Mouse (Mus musculus) testis, adult 2 months (tissue): ENCODE measurements around the gene Tenm3.

ENCODE experiments used
- CTCF ChIP-seq: fragments of 200-500 bp; IDR thresholded peaks from 2 replicates; pipeline ENCODE4 v1.5.1; 2012; ENCODE audit warnings: low read depth, mild to moderate bottlenecking, inconsistent platforms, low read length, moderate library complexity; ENCODE audit not compliant: control insufficient read depth, insufficient read depth, insufficient replicate concordance
- POLR2A ChIP-seq: fragments of 200-500 bp; IDR thresholded peaks from 2 replicates; pipeline ENCODE4 v1.6.1; 2012; ENCODE audit warnings: low read depth, mild to moderate bottlenecking, inconsistent platforms, low read length, moderate library complexity; ENCODE audit not compliant: control insufficient read depth

DNA sequence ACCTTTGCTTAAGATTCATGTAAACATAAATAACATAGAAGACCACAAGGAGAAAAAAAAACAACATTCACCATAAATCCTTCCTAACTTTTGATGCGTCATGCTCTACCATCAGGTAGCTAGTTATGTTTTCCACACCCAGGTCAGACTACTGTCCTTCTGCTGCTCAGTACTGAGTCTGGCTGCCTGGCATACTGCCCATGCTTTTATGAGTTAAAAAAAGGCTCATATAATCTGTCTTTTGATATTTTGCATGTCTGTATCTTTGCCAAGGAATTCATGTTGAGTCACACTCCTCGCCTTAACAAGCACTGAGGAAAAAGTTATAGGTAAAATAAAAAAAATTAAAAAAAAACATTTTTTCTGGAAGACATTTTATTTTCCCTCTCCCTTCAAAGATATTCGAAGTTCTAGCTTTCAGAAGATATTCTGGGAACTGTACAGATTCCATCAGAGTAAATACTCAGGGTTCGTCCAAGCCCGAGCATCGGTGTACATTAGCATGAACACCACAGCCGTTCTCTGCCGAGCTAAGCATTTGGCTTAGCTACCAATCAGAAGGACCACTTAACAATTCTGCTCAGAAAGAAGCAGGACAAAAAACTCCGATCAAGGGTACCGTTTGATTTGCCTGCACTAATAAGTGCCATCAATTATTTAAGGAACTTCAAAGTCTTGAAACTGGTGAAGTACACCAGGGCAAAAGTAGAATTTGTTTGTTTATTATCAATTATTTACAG lies 51.0 kb downstream of the Tenm3 start:
- TF ChIP-seq POLR2A, result no peak
- no peak for TF ChIP-seq CTCF
